Mouse (Mus musculus) 3134 (cell line): ENCODE results near the gene Ppm1l.
A peak's percentile ranks its signal among the peaks of the same experiment; 100 is the strongest.

Experiments used
- DNase-seq: peaks from one replicate; pipeline ENCODE4 v3.0.0-alpha.2; 2011; ENCODE audit warnings: low spot score; ENCODE audit not compliant: insufficient read length; ENCODE audit errors: extremely low read depth

Ppm1l gene

GRCm38 (mm10) chr3:69428221-69428620 is 111.6 kb downstream of the Ppm1l start:
- no peak for DNase-seq

GRCm38 (mm10) chr3:69429319-69429718 is 112.7 kb downstream of the Ppm1l start:
- no peak for DNase-seq

- no peak for DNase-seq
Measured at GRCm38 (mm10) chr3:69433580-69433979, 116.9 kb downstream of the Ppm1l start.

GRCm38 (mm10) chr3:69438773-69439514 is 122.3 kb downstream of the Ppm1l start:
- no peak for DNase-seq

- DNase-seq, result peak; percentile 64
Measured at GRCm38 (mm10) chr3:69440761-69441160, 124.1 kb downstream of the Ppm1l start.

- DNase-seq, result no peak
Measured at GRCm38 (mm10) chr3:69446989-69447388, 130.3 kb downstream of the Ppm1l start.

- DNase-seq, result no peak
Measured at GRCm38 (mm10) chr3:69449041-69449440, 132.4 kb downstream of the Ppm1l start.

GRCm38 (mm10) chr3:69454330-69454729 is 137.7 kb downstream of the Ppm1l start:
- DNase-seq, result no peak

- DNase-seq, result no peak
Measured at GRCm38 (mm10) chr3:69456071-69456470, 139.4 kb downstream of the Ppm1l start.

- no peak for DNase-seq
Measured at GRCm38 (mm10) chr3:69458756-69459155, 142.1 kb downstream of the Ppm1l start.

GRCm38 (mm10) chr3:69461956-69462355 is 145.3 kb downstream of the Ppm1l start:
- no peak for DNase-seq

- DNase-seq, result no peak
Measured at GRCm38 (mm10) chr3:69465751-69466150, 149.1 kb downstream of the Ppm1l start.

- DNase-seq, result no peak
Measured at GRCm38 (mm10) chr3:69468280-69469008, 151.8 kb downstream of the Ppm1l start.

- DNase-seq, result no peak
Measured at GRCm38 (mm10) chr3:69469463-69470141, 152.9 kb downstream of the Ppm1l start.

- DNase-seq, result no peak
Measured at GRCm38 (mm10) chr3:69470142-69470796, 153.6 kb downstream of the Ppm1l start.

- DNase-seq, result no peak
Measured at GRCm38 (mm10) chr3:69475850-69476450, 159.3 kb downstream of the Ppm1l start.

GRCm38 (mm10) chr3:69479937-69480336 is 163.3 kb downstream of the Ppm1l start:
- DNase-seq, result peak; percentile 22

GRCm38 (mm10) chr3:69481835-69482234 is 165.2 kb downstream of the Ppm1l start:
- peak; percentile 18 for DNase-seq

GRCm38 (mm10) chr3:69484006-69484574 is 167.4 kb downstream of the Ppm1l start:
- no peak for DNase-seq

GRCm38 (mm10) chr3:69484582-69484981 is 167.9 kb downstream of the Ppm1l start:
- DNase-seq, result peak; percentile 31
